Mouse (Mus musculus) forebrain, embryonic 15.5 days (tissue): ENCODE measurements around the gene Mycbpap. TPM values are rescaled to one million over a fixed set of nuclear protein-coding genes. Genes with fewer than 3 reads are reported as not detected.

Experiments
- ATAC-seq: fragments of 200-750 bp; cut with Nextera tagmentation; replicated peaks from 2 replicates; pipeline ENCODE4 v1.8.0; 2017; ENCODE audit warnings: mild to moderate bottlenecking, moderate TSS enrichment, moderate library complexity
- H3K27ac ChIP-seq: fragments of 300-500 bp; sonication (generic); replicated peaks from 2 replicates; pipeline ENCODE4 v1.5.1; 2015; ENCODE audit warnings: mild to moderate bottlenecking, inconsistent platforms
- H3K27me3 ChIP-seq: fragments of 300-500 bp; sonication (generic); 2 replicates; pipeline ENCODE4 v1.6.1; 2015; ENCODE audit warnings: inconsistent platforms
- H3K36me3 ChIP-seq: fragments of 300-500 bp; sonication (generic); 2 replicates; pipeline ENCODE4 v1.6.1; 2015; ENCODE audit warnings: mild to moderate bottlenecking, inconsistent platforms
- H3K4me1 ChIP-seq: fragments of 300-500 bp; sonication (generic); 2 replicates; pipeline ENCODE4 v1.6.1; 2015; ENCODE audit warnings: inconsistent platforms
- H3K4me2 ChIP-seq: fragments of 300-500 bp; sonication (generic); replicated peaks from 2 replicates; pipeline ENCODE4 v1.6.1; 2015; ENCODE audit warnings: mild to moderate bottlenecking, inconsistent platforms
- H3K4me3 ChIP-seq: fragments of 300-500 bp; sonication (generic); 2 replicates; pipeline ENCODE4 v1.5.1; 2015; ENCODE audit warnings: mild to moderate bottlenecking, inconsistent platforms
- H3K9ac ChIP-seq: fragments of 300-500 bp; sonication (generic); replicated peaks from 2 replicates; pipeline ENCODE4 v1.6.1; 2015; ENCODE audit warnings: mild to moderate bottlenecking, inconsistent platforms
- H3K9me3 ChIP-seq: fragments of 300-500 bp; sonication (generic); 2 replicates; pipeline ENCODE4 v1.6.1; 2016; ENCODE audit warnings: inconsistent platforms
- WGBS: fragments of 180-500 bp; shearing (Covaris S2); methylation state at CpG from one replicate; pipeline ENCODE4 v1.1.7; 2015; ENCODE audit warnings: mixed read lengths; 5-methylcytosine and 5-hydroxymethylcytosine counted together
- polyA plus RNA-seq: library from polyadenylated mRNA; unstranded; fragments of >200 nt; fragmentation: Nextera tagmentation; extraction: Ambion mirVana; gene quantifications from 2 replicates; pipeline ENCODE4 v1.2.1, GENCODE M21; 2015

The Mycbpap gene
- polyA plus RNA-seq, 1 experiment from 2014 or later, result 2.7 TPM

DNA sequence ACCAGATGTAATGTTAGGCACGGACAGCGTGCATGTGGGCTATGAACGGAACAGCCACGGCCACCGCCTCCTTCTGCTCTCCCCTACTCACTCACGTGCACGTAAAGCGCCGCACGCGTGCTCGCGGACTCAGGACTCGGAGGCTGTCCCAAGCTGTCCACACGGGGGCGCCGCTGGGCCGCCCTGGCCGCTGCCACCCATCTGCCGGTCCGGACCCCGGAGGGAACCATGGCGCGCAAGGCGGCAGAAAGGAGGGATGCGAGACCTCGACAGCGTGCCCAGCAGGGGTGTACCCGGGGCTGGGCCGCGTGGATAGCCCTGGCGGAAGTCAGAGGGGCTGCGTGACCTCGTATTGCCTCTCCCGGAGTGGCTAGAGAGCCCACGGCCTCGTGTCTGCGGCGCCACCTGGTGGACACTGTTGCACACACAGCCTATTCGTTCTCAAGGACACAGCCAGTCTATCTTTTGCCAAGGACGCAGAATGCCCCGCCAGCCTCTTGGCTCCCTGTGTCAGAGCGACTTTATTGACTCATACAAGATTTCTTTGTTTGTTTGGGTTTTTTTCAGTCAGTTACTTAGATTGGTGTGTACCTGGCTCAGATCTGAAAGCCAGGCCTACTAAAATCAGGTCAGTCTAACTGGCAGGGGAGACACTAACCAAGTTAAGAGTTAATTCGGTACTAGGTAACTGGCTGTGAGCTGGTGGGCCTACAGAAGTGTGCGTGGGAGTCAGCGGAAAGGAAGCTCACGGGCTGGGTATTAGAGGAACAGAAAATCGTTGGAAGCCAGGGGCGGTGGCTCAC lies 27.5 kb upstream of the Mycbpap start, which contains the start of gene Rsad1:
TSS of gene Rsad1 (minus strand) at position 368 of the 803 bp plus-strand sequence.
- H3K4me2 ChIP-seq, result peak within 1 kb of the TSS; percentile 89
- peak within 1 kb of the TSS; percentile 86 for H3K27ac ChIP-seq
- H3K4me3 ChIP-seq, result peak within 1 kb of the TSS; percentile 85
- peak within 1 kb of the TSS; percentile 76 for H3K9ac ChIP-seq
- peak; percentile 90 for ATAC-seq
- H3K27me3 ChIP-seq, result no peaks in the 10 kb centered on the region
- WGBS, result 4% methylated on average over 49 of the region's 49 CpGs
- no peaks in the 10 kb centered on the region for H3K36me3 ChIP-seq
- no peaks in the 10 kb centered on the region for H3K9me3 ChIP-seq
- H3K4me1 ChIP-seq, result peaks cover 15% of the 10 kb centered on the region

- ATAC-seq, result peak; percentile 39
- Histone ChIP-seq H3K4me3 (peak overlapping the region; percentile 85), H3K4me2 (peak overlapping the region; percentile 89), H3K9me3 (no peaks in the 10 kb centered on the region), H3K27ac (peak overlapping the region; percentile 86), H3K27me3 (no peaks in the 10 kb centered on the region), H3K36me3 (no peaks in the 10 kb centered on the region), H3K4me1 (peaks cover 15% of the 10 kb centered on the region), H3K9ac (peak overlapping the region; percentile 76)
- 14% methylated on average over 24 of the region's 24 CpGs for WGBS
These were observed 26.7 kb upstream of the Mycbpap start for GRCm38 (mm10) chr11:94548041-94548784.

DNA sequence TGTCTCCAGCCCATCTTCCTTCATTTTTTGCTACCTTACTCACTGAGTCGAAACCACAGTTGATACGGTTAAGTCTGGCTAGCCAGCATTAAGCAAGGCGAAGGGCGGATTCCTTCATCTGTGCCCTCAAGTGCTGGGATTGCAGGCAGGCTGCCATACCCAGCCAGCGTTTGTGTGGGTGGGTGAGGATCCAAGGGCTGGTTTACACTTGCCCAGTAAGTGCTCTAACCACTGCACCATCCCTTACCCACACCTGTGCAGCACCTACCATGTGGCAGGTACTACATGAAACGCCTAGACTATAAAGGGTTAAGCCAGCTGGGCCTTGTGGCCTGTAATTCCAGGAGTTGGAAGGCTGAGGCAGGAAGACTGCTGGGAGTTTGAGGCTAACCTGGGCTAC lies 25.7 kb upstream of the Mycbpap start:
- Histone ChIP-seq H3K36me3 (no peaks in the 10 kb centered on the region), H3K9ac (no peak overlapping the region), H3K27me3 (no peaks in the 10 kb centered on the region), H3K4me3 (no peak overlapping the region), H3K27ac (no peak overlapping the region), H3K9me3 (no peaks in the 10 kb centered on the region), H3K4me1 (peaks cover 15% of the 10 kb centered on the region), H3K4me2 (no peak overlapping the region)
- WGBS, result 91% methylated on average over 6 of the region's 6 CpGs
- ATAC-seq, result no peak

- no peak for ATAC-seq
- H3K9ac ChIP-seq, result no peak overlapping the region
- H3K4me1 ChIP-seq, result peaks cover 15% of the 10 kb centered on the region
- H3K4me2 ChIP-seq, result no peak overlapping the region
- H3K27me3 ChIP-seq, result no peaks in the 10 kb centered on the region
- 96% methylated on average over 5 of the region's 5 CpGs for WGBS
- H3K27ac ChIP-seq, result no peak overlapping the region
- H3K4me3 ChIP-seq, result no peak overlapping the region
- H3K9me3 ChIP-seq, result no peaks in the 10 kb centered on the region
- H3K36me3 ChIP-seq, result no peaks in the 10 kb centered on the region; the same call in 1 of the 2 replicates
These were observed 24.8 kb upstream of the Mycbpap start for GRCm38 (mm10) chr11:94546381-94546780.

DNA sequence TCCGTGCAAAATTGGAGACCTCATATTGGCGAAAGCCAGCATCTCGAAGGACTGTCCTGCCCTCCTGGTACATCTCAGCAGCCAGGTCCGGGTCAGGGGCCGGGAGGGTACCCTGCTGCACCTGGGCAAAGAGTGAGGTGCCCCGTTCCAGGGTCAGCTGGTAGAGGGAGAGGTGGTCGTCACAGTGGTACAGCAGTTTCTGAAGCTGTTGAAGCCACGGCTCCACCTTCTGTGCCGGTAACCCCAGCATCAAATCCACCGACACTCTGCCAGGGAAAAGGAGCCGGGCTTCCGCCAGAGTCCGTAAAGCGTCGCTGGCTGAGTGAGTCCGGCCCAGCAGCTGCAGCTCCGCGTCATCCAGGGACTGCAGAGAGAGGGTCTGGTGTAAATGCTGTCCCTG lies 22.9 kb upstream of the Mycbpap start:
- H3K9ac ChIP-seq, result no peak overlapping the region
- H3K27me3 ChIP-seq, result no peaks in the 10 kb centered on the region
- no peaks in the 10 kb centered on the region; the same call in 1 of the 2 replicates for H3K36me3 ChIP-seq
- WGBS, result 50% methylated on average over 18 of the region's 18 CpGs
- no peak overlapping the region for H3K27ac ChIP-seq
- ATAC-seq, result no peak
- peaks cover 12% of the 10 kb centered on the region for H3K4me1 ChIP-seq
- H3K4me2 ChIP-seq, result peak overlapping the region; percentile 18
- no peak overlapping the region for H3K4me3 ChIP-seq
- no peaks in the 10 kb centered on the region for H3K9me3 ChIP-seq

GRCm38 (mm10) chr11:94543932-94544331 lies 22.4 kb upstream of the Mycbpap start:
- no peaks in the 10 kb centered on the region for H3K27me3 ChIP-seq
- ATAC-seq, result no peak

DNA sequence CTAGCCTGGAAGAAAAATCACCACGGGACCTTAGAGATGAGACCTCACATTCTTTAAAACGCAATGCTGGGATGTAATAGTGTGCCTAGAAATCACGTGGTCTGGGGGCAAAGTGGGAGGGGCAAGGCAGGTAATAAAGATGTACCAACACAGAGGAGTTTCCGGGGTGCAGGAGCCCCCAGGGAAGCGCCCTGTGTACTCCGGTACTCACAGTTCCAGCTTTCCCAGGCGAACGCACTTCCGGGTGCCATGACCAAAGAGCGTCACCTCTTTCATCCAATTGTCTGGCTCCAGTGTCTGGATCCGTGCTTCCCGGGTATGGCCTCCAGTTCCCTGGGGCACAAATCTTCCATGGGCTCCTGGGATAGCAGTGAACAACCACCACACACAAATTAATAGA lies 21.8 kb upstream of the Mycbpap start:
- Histone ChIP-seq H3K4me2 (no peak overlapping the region), H3K27me3 (no peaks in the 10 kb centered on the region), H3K9me3 (no peaks in the 10 kb centered on the region), H3K4me1 (peaks cover 5% of the 10 kb centered on the region), H3K36me3 (no peaks in the 10 kb centered on the region; the same call in 1 of the 2 replicates), H3K9ac (no peak overlapping the region), H3K27ac (no peak overlapping the region), H3K4me3 (no peak overlapping the region)
- 88% methylated on average over 12 of the region's 12 CpGs for WGBS
- ATAC-seq, result no peak

More at GRCm38 (mm10) chr11:94543932-94544331, 22.4 kb upstream of the Mycbpap start:
- Histone ChIP-seq H3K27ac (no peak overlapping the region), H3K4me3 (no peak overlapping the region), H3K4me2 (peak overlapping the region; percentile 18), H3K36me3 (no peaks in the 10 kb centered on the region; the same call in 1 of the 2 replicates), H3K9ac (no peak overlapping the region), H3K4me1 (peaks cover 9% of the 10 kb centered on the region), H3K9me3 (no peaks in the 10 kb centered on the region)
- 23% methylated on average over 9 of the region's 9 CpGs for WGBS

DNA sequence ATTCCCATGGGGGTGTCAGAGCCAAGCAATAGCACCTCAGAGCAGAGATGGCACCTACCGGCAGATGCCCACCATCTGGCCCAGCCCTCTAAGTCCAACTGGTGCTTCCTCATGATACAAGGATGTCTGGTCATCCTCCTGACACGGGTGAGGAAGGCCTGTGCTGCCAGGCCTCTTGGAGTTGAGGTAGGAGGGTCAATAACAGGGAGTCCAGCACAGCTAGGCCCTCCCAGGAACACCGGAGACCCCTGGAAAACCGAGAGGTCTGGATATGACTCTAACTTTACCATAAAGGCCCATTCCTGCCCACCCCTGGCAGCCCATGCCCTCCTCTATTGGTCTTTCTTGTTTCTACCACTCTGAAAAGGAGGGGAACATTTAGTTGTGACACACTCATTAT lies 20.9 kb upstream of the Mycbpap start:
- no peak overlapping the region for H3K4me3 ChIP-seq
- H3K9ac ChIP-seq, result no peak overlapping the region
- H3K9me3 ChIP-seq, result no peaks in the 10 kb centered on the region
- ATAC-seq, result no peak
- no peaks in the 10 kb centered on the region; the same call in 1 of the 2 replicates for H3K36me3 ChIP-seq
- H3K4me1 ChIP-seq, result no peaks in the 10 kb centered on the region
- no peak overlapping the region for H3K4me2 ChIP-seq
- no peaks in the 10 kb centered on the region for H3K27me3 ChIP-seq
- no peak overlapping the region for H3K27ac ChIP-seq
- 91% methylated on average over 4 of the region's 4 CpGs for WGBS

GRCm38 (mm10) chr11:94539761-94540160 lies 18.2 kb upstream of the Mycbpap start:
- ATAC-seq, result no peak
- Histone ChIP-seq H3K9me3 (no peaks in the 10 kb centered on the region), H3K4me2 (no peak overlapping the region), H3K27me3 (no peaks in the 10 kb centered on the region), H3K4me3 (no peak overlapping the region), H3K4me1 (no peaks in the 10 kb centered on the region), H3K9ac (no peak overlapping the region), H3K36me3 (no peaks in the 10 kb centered on the region; the same call in 1 of the 2 replicates), H3K27ac (no peak overlapping the region)
- 78% methylated on average over 7 of the region's 7 CpGs for WGBS

- Histone ChIP-seq H3K27me3 (no peaks in the 10 kb centered on the region), H3K9ac (no peak overlapping the region), H3K27ac (no peak overlapping the region), H3K4me2 (no peak overlapping the region), H3K36me3 (no peaks in the 10 kb centered on the region; the same call in 1 of the 2 replicates), H3K4me3 (no peak overlapping the region), H3K9me3 (no peaks in the 10 kb centered on the region), H3K4me1 (no peaks in the 10 kb centered on the region)
- WGBS, result 71% methylated on average over 8 of the region's 8 CpGs
- no peak for ATAC-seq
These were observed 17.3 kb upstream of the Mycbpap start for GRCm38 (mm10) chr11:94538733-94539292.

GRCm38 (mm10) chr11:94533171-94533570 lies 11.6 kb upstream of the Mycbpap start:
- Histone ChIP-seq H3K9me3 (no peaks in the 10 kb centered on the region), H3K4me2 (no peak overlapping the region), H3K9ac (no peak overlapping the region), H3K27ac (no peak overlapping the region), H3K36me3 (no peaks in the 10 kb centered on the region), H3K4me1 (no peaks in the 10 kb centered on the region), H3K4me3 (no peak overlapping the region), H3K27me3 (no peaks in the 10 kb centered on the region)
- no peak for ATAC-seq
- 86% methylated on average over 8 of the region's 8 CpGs for WGBS

DNA sequence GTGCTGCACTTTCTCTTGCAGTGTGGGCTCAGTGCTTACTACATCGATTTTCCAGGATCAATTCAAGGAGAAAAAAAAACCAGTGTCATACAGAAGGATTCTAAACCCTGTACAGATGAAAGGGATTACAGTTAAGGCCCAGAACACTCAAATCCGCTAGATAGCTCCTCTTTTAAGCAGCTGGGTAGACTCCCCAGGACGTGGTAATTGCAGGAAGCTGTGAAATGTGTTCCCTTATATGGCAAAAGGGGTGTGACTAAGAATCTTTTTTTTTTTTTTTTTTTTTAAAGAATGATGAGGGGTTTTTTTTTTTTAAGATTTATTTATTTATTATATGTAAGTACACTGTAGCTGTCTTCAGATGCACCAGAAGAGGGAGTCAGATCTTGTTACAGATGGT lies 7.3 kb upstream of the Mycbpap start:
- H3K9me3 ChIP-seq, result no peaks in the 10 kb centered on the region

More for the DNA sequence above, 7.3 kb upstream of the Mycbpap start:
- H3K4me1 ChIP-seq, result no peaks in the 10 kb centered on the region
- WGBS, result 31% methylated on average over 3 of the region's 3 CpGs
- no peak overlapping the region for H3K4me3 ChIP-seq
- no peak for ATAC-seq
- no peaks in the 10 kb centered on the region for H3K36me3 ChIP-seq
- no peak overlapping the region for H3K9ac ChIP-seq
- no peaks in the 10 kb centered on the region for H3K27me3 ChIP-seq
- no peak overlapping the region for H3K27ac ChIP-seq
- no peak overlapping the region for H3K4me2 ChIP-seq
